Mouse (Mus musculus): ENCODE data around the gene Pitpnb.

GRCm38 (mm10) chr5:111396199-111396598 is 65.6 kb downstream of the Pitpnb start:
- TF ChIP-seq CTCF (IDR thresholded peaks at IDR 0.05; ENCODE audit: low read depth) (peak; percentile 54), EP300 (optimal IDR thresholded peaks at IDR 0.05) (no peak)

Data from stomach, postnatal 0 days (tissue).